7 mouse cellular contexts compared by ENCODE assay signal in genomic region chr15:4026231-4026773, GRCm38 (mm10). TPM values are rescaled to one million over a fixed set of nuclear protein-coding genes. Genes with fewer than 3 reads are reported as not detected.
DNase-seq lines count a peak whose midpoint lies in the region; ATAC-seq and TF ChIP-seq lines count a peak whose summit lies in the region.

TSS of gene Oxct1 (plus strand) at chr15:4026383.

- H3K9me3 ChIP-seq in embryonic facial prominence, embryonic 10.5 days: no peaks in the 10 kb centered on the region
- H3K9me3 ChIP-seq in intestine, postnatal 0 days (ENCODE audit: control insufficient read depth): no peaks in the 10 kb centered on the region
- no peaks in the 10 kb centered on the region for H3K9me3 ChIP-seq in midbrain, embryonic 12.5 days

- H3K4me1 ChIP-seq in embryonic facial prominence, embryonic 10.5 days: peaks cover 15% of the 10 kb centered on the region
- H3K4me1 ChIP-seq in intestine, postnatal 0 days (replicated peaks; ENCODE audit: control insufficient read depth, insufficient read depth, low read length): no peaks in the 10 kb centered on the region
- peaks cover 13% of the 10 kb centered on the region for H3K4me1 ChIP-seq in midbrain, embryonic 12.5 days

- H3K27ac ChIP-seq in embryonic facial prominence, embryonic 10.5 days (replicated peaks): peak within 1 kb of the TSS; percentile 92
- peak within 1 kb of the TSS; percentile 88 for H3K27ac ChIP-seq in intestine, postnatal 0 days (ENCODE audit: low read depth, low read length)
- peak within 1 kb of the TSS; percentile 90 for H3K27ac ChIP-seq in midbrain, embryonic 12.5 days (replicated peaks)

- peak; percentile 92 for DNase-seq in adrenal gland, postnatal 14 days
- peak; percentile 92 for DNase-seq in embryonic facial prominence, embryonic 10.5 days (ENCODE audit: low spot score)
- DNase-seq in gonadal fat pad, adult 2 months (ENCODE audit: low read depth): no peak
- peak; percentile 91 for DNase-seq in left cerebral cortex, postnatal 4 days
- peak; percentile 75 to 77 for DNase-seq in spleen, adult 18-20 months

- H3K36me3 ChIP-seq in embryonic facial prominence, embryonic 10.5 days (replicated peaks): no peaks in the 10 kb centered on the region
- no peaks in the 10 kb centered on the region for H3K36me3 ChIP-seq in intestine, postnatal 0 days (ENCODE audit: control insufficient read depth, insufficient read depth)
- H3K36me3 ChIP-seq in midbrain, embryonic 12.5 days: no peaks in the 10 kb centered on the region

- H3K4me2 ChIP-seq in intestine, postnatal 0 days (replicated peaks; ENCODE audit: low read depth): peak within 1 kb of the TSS; percentile 97
- peak within 1 kb of the TSS; percentile 62 for H3K4me2 ChIP-seq in midbrain, embryonic 12.5 days (replicated peaks)

- peak; percentile 82 for TF ChIP-seq CTCF in intestine, postnatal 0 days (IDR thresholded peaks at IDR 0.05; ENCODE audit: low read depth)

- H3K27me3 ChIP-seq in embryonic facial prominence, embryonic 10.5 days (replicated peaks; ENCODE audit: low read depth, poor library complexity, severe bottlenecking): peaks cover 12% of the 10 kb centered on the region; the same call in 1 of the 2 replicates
- no peaks in the 10 kb centered on the region for H3K27me3 ChIP-seq in intestine, postnatal 0 days (replicated peaks; ENCODE audit: control insufficient read depth, insufficient read depth, low read length)
- no peaks in the 10 kb centered on the region for H3K27me3 ChIP-seq in midbrain, embryonic 12.5 days

- intact Hi-C loops in left cerebral cortex, postnatal 4 days (cut with DNase I): loop anchor here (5.0 kb wide), 1 partner anchor 34 kb away; no protein-coding TSS in a partner anchor

- peak within 1 kb of the TSS; percentile 84 for H3K4me3 ChIP-seq in embryonic facial prominence, embryonic 10.5 days
- H3K4me3 ChIP-seq in intestine, postnatal 0 days (ENCODE audit: low read depth, low read length): peak within 1 kb of the TSS; percentile 80
- peak within 1 kb of the TSS; percentile 76 for H3K4me3 ChIP-seq in midbrain, embryonic 12.5 days

- WGBS in embryonic facial prominence, embryonic 10.5 days: under 1% methylated on average over 45 of the region's 45 CpGs
- under 1% methylated on average over 45 of the region's 45 CpGs for WGBS in intestine, postnatal 0 days
- WGBS in midbrain, embryonic 12.5 days: under 1% methylated on average over 45 of the region's 45 CpGs

- peak within 1 kb of the TSS; percentile 74 for H3K9ac ChIP-seq in intestine, postnatal 0 days (ENCODE audit: low read depth, low read length)
- H3K9ac ChIP-seq in midbrain, embryonic 12.5 days (replicated peaks): peak within 1 kb of the TSS; percentile 72

- peak; percentile 91 for ATAC-seq in intestine, postnatal 0 days
- ATAC-seq in midbrain, embryonic 12.5 days (ENCODE audit: low FRiP score, low read depth): peak; percentile 95

RNA-seq across cellular contexts. Expression of gene Oxct1, which starts in this region (rescaled TPM):
- total RNA-seq in adrenal gland, postnatal 14 days (2021): 162 and 172 TPM in 2 replicates
- 102 and 122 TPM in 2 replicates for polyA plus RNA-seq in embryonic facial prominence, embryonic 10.5 days (2016; fragmentation: Nextera tagmentation; extraction: Ambion mirVana)
- 40.9 and 43.9 TPM in 2 replicates for polyA plus RNA-seq in gonadal fat pad, adult 2 months (2012; rRNA removed)
- 44.9 and 49.6 TPM in 2 replicates for polyA plus RNA-seq in intestine, postnatal 0 days (2015; fragmentation: Nextera tagmentation; extraction: Ambion mirVana)
- 100 to 1,000 TPM; 404 to 414 TPM for total RNA-seq in left cerebral cortex, postnatal 4 days (2021)
- polyA plus RNA-seq in midbrain, embryonic 12.5 days (2016; fragmentation: Nextera tagmentation; extraction: Ambion mirVana): 187 and 201 TPM in 2 replicates
